Mouse (Mus musculus): ENCODE results near the gene Abtb2.

GRCm38 (mm10) chr2:103668939-103669338, 102.8 kb downstream of the Abtb2 start:
- TF ChIP-seq EP300 (IDR thresholded peaks at IDR 0.05; ENCODE audit: low read depth) = no peak
- TF ChIP-seq CTCF (IDR thresholded peaks at IDR 0.05; ENCODE audit: low read depth) = no peak
